Mouse (Mus musculus) erythroblast, embryonic 14.5 days (primary cell): ENCODE measurements at regions not wholly inside any gene's neighbourhood (a gene's known extent, or its start where the extent isn't known, plus 50 kb on each side); places are given as distances from the start of the nearest gene placed in this dataset.

Experiments used
- H3K27me3 ChIP-seq: 2 replicates; pipeline ENCODE4 v1.6.1; 2012; ENCODE audit warnings: inconsistent platforms; ENCODE audit not compliant: control insufficient read depth
- H3K36me3 ChIP-seq: 2 replicates; pipeline ENCODE4 v1.6.1; 2012; ENCODE audit warnings: mild to moderate bottlenecking, inconsistent platforms; ENCODE audit not compliant: control insufficient read depth
- H3K4me1 ChIP-seq: 2 replicates; pipeline ENCODE4 v1.6.1; 2012; ENCODE audit warnings: inconsistent platforms; ENCODE audit not compliant: control insufficient read depth
- H3K4me3 ChIP-seq: replicated peaks from 2 replicates; pipeline ENCODE3; 2012; ENCODE audit warnings: moderate library complexity, mild to moderate bottlenecking, inconsistent platforms
- H3K9me3 ChIP-seq: 2 replicates; pipeline ENCODE4 v1.6.1; 2012; ENCODE audit warnings: low read length, inconsistent platforms, mixed read lengths; ENCODE audit not compliant: control insufficient read depth
- GATA1 ChIP-seq: IDR thresholded peaks from 2 replicates; pipeline ENCODE4 v1.6.1; 2012; ENCODE audit warnings: low read length, inconsistent platforms, mixed read lengths
- TAL1 ChIP-seq: IDR thresholded peaks from 3 replicates; pipeline ENCODE4 v1.6.1; 2012; ENCODE audit warnings: low read length, inconsistent platforms, mixed read lengths

DNA sequence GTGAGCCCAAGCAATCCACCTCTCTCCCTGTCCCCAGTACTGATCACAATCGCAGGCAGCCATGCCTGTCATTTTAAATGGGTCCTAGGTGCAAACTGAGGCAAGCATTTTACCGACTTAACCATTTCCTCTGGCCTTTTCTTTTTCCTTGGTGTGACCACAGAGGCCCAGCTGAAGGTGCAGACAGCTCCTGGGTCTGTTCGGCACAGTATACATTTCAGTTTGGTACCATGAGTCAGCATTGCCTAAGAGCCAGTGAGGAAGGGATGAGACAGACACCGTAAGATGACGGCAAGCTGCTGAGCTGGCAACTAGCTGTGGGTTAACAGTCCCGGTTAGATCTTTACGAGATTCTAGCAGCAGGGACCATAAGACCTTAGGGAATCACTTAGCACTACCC lies 61.6 kb upstream of the Eed start:
- TF ChIP-seq GATA1 (no peak), TAL1 (no peak)
- 0 out of 2 replicates have a peak, but pooled peaks cover 2% of the 10 kb centered on the region for H3K36me3 ChIP-seq
- H3K4me1 ChIP-seq: peaks cover 62% of the 10 kb centered on the region
- peaks cover 4% of the 10 kb centered on the region for H3K27me3 ChIP-seq
- peak overlapping the region; percentile 15 for H3K4me3 ChIP-seq
- no peaks in the 10 kb centered on the region for H3K9me3 ChIP-seq

DNA sequence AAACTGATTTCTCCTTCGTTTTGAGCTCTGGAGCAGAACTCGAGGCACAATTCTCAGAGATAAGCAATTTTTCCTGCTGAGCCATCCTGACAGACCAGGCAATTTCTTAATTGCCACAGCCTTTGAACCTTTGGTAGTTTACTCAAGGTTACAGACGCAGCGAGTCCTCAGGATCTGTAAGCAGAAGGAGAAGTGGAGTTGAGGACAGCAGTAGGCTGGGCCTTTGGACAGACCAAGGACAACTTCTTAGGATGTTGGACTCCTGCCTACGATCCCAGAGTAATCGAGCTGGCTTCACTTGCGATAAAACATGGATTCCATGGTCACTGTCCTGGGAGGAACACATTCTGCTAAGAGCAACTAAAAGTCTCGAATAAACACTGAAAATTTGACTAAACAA lies 62.7 kb upstream of the Eed start:
- no peak for TF ChIP-seq TAL1
- TF ChIP-seq GATA1: no peak
- Histone ChIP-seq H3K4me3 (no peak overlapping the region), H3K36me3 (0 out of 2 replicates have a peak, but pooled peaks cover 2% of the 10 kb centered on the region), H3K9me3 (no peaks in the 10 kb centered on the region), H3K27me3 (peaks cover 4% of the 10 kb centered on the region), H3K4me1 (peaks cover 71% of the 10 kb centered on the region)

DNA sequence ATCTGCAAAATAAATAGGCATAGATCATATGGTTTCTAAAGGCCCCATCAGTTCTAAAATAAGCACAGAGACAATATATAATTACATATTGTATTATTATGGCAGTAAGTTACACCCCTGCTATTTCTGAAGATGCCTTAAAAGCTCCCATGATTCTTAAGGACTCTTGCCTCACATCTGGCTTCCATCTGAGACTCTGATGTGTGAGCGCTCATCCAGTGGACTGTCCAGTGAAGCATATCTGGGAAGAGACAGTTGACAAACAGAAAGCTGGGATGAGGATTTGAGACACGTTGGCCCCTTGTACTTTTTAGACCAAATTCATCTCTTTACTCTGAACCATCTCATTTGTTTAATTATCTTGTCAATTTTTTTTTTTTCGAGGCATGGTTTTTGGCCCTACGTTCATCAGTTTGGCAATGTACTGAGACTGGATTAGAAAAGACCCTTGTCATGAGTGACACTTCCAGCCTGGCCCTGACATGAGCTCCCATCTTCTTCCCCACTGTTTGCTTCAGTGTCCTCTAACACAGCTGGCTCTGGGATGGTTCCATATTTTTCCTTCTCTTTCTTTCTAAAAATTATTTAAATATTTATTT lies 63.4 kb upstream of the Eed start:
- TF ChIP-seq TAL1 (no peak), GATA1 (no peak)
- Histone ChIP-seq H3K4me3 (no peak overlapping the region), H3K36me3 (0 out of 2 replicates have a peak, but pooled peaks cover 2% of the 10 kb centered on the region), H3K4me1 (peaks cover 76% of the 10 kb centered on the region), H3K9me3 (no peaks in the 10 kb centered on the region), H3K27me3 (peaks cover 4% of the 10 kb centered on the region)

DNA sequence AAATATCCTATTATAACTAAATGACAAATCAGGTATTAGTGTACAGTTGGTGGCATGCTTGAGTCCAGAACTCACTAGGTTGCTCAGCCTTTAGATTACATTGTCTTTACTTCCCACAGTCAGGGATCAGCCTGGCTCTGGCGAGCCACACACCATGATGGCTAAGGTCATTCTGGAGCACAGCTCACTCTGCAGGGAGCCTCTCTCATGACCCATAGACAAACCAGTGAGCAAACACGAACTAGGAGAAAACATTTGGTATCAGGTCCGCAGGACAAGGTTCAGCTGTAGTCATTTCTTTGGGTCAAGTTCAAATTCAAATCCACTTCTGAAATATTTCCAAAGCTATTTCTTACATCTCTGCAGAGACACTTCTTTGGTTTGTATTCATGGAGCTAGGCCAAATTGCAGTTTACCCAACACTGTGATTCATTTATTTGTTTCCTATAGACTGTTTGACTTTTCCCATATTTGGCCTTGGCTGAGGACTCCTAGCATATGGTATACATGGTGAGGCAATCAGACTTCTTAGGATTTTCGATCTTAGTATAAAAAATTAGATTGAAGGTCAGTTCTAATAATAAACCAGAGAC lies 64.5 kb upstream of the Eed start:
- Histone ChIP-seq H3K4me1 (peaks cover 82% of the 10 kb centered on the region), H3K9me3 (no peaks in the 10 kb centered on the region), H3K27me3 (peaks cover 4% of the 10 kb centered on the region), H3K4me3 (no peak overlapping the region), H3K36me3 (peaks cover 4% of the 10 kb centered on the region)
- TF ChIP-seq TAL1 (no peak), GATA1 (no peak)

DNA sequence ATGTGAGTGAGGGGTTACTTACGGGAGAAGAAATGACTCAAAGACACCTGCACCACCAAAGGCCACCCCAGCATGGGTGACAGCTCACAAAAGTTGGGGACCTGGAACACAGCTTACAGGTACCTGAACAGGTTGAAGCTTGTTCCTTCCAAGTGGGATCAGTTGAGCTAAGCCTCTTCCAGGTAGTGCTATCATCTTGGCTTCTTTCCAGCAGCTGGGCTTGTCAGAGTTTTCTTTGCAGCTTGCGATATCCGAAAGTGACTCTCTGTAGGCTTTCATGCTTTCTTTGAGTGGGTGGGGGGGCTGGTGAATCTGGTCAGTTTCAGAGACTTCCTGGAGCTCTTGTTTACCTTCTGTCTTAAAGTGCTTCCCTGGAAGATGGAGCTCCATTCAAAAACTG lies 65.4 kb upstream of the Eed start:
- H3K4me3 ChIP-seq: no peak overlapping the region

DNA sequence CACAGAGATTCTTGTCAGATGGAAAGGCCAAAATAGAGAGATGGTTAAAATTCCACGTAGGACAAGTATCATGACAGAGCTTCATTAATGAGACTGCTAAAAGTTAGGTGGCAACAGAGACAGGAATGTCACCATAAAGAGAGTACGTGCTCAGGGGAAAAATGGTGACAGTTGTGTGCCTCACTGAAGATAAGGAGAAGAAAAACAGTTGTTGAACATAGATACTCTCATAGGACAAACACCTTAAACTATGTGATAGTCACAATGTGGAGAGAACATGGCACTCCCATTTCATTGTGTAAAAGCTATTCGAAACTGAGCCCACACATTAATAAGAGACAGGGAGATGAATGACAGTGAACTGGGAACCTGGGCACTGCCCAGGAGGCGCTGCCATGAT lies 66.1 kb upstream of the Eed start:
- Histone ChIP-seq H3K4me3 (no peak overlapping the region), H3K36me3 (peaks cover 4% of the 10 kb centered on the region), H3K9me3 (no peaks in the 10 kb centered on the region), H3K4me1 (peaks cover 71% of the 10 kb centered on the region), H3K27me3 (no peaks in the 10 kb centered on the region)
- no peak for TF ChIP-seq TAL1
- TF ChIP-seq GATA1: no peak

More for the DNA sequence above, 65.4 kb upstream of the Eed start:
- H3K9me3 ChIP-seq: no peaks in the 10 kb centered on the region
- no peaks in the 10 kb centered on the region for H3K27me3 ChIP-seq
- TF ChIP-seq GATA1 (no peak), TAL1 (no peak)
- H3K36me3 ChIP-seq: peaks cover 4% of the 10 kb centered on the region
- peaks cover 74% of the 10 kb centered on the region for H3K4me1 ChIP-seq

DNA sequence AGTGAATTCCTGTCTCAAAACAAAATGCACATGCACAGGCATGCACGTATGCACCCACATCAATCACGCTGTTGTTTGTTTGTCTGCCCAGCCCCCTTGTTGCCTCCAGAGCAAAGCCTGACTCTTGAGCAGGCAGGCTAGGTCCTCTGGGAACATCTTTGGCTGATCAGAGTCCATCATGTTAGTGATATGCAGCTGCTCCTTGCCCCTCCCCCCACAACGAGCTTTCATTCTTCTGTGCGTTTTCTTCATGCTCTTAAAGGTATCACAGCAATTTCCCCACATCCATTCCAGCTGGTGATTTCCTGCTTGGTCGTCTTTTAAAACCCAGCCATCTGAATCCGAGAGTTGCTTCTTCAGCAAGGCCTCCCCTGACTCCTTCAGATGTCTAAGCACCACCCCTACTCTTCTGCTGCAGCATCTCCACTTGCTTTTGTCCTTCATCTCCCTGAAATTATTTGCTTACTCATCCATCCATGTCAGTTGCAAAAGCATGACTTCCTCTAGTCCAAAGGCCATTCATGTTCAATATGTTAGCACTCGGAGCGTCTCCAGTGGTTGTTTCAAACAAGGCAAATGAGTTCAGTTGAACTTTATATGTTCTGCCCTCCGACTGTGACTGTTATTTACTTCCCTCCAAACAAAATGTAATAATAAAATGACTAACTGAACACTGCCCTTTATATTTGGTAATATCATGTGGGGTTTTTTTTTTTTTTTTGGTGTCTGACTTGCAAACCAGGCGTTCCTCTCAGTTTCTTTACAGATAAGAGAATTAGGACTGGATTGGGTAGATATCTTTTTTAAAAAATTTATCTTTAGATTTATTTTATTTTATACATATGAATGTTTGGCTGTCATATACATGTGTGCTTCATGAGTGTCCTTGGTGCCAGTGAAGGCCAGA lies 67.9 kb upstream of the Eed start:
- no peaks in the 10 kb centered on the region for H3K27me3 ChIP-seq
- H3K4me1 ChIP-seq: peaks cover 68% of the 10 kb centered on the region
- no peaks in the 10 kb centered on the region for H3K9me3 ChIP-seq
- peaks cover 4% of the 10 kb centered on the region for H3K36me3 ChIP-seq
- no peak for TF ChIP-seq TAL1
- no peak for TF ChIP-seq GATA1
- H3K4me3 ChIP-seq: no peak overlapping the region

DNA sequence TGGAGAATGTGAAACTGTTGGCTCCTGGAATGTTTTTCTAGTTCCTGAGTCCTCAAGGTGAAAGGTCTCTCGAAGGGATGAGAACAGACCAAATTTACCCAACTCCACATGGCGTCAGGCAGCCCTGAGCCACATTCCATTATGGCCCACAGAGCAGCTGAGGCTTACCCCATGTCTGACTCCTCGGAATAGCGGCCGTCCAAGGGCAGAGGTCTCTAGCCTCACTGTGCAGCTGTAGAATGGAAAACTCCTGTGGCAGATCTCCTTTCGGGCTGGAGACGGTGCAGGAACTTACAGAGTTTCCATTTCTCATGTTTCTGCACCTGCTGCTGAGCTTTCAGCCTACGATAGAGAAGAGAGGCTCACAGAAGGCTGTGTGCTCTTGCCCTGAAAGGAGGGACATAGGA lies 69.1 kb upstream of the Eed start:
- Histone ChIP-seq H3K27me3 (no peaks in the 10 kb centered on the region), H3K4me3 (no peak overlapping the region), H3K4me1 (peaks cover 74% of the 10 kb centered on the region), H3K9me3 (no peaks in the 10 kb centered on the region), H3K36me3 (peaks cover 2% of the 10 kb centered on the region)
- TF ChIP-seq GATA1 (no peak), TAL1 (no peak)
